Mouse (Mus musculus): ENCODE results near the gene Sbno2. TPM values are rescaled to one million over a fixed set of nuclear protein-coding genes. Genes with fewer than 3 reads are reported as not detected.

The Sbno2 gene
- total RNA-seq, 2 experiments from 2014 or later, result 31.0 to 41.4 TPM

DNA sequence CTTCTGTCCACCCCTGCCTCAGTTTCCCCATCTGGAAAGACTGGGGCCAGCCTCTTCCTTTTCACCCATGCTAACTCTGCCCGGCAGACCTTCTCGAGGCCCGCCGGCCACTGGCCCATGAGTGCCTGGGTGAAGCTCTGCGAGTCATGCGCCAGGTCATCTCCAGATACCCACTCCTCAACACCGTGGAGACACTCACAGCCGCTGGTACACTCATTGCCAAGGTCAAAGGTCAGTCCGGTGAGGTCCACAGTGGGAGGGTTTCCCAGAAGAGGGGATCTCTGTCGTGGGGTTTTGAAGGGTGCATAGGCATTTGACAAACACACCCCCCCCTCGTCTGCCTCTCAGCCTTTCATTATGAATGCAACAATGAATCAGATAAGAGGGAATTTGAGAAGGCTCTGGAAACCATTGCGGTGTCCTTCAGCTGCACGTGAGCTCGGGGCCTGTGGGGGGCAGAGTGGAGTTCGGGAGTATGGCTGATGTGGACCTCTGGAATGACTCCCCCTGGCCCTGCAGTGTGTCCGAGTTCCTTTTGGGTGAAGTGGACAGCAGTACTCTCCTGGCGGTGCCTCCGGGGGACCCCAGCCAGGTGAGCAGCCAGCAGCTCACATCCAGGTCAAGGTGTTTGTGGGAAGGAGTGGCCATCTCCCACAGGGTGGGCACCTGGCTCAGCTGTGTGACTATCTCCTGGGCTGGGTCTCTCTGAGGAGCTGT lies 84.6 kb downstream of the Sbno2 start:
- DNase-seq (ENCODE audit: low spot score in 2 of 2), result no peak

DNA sequence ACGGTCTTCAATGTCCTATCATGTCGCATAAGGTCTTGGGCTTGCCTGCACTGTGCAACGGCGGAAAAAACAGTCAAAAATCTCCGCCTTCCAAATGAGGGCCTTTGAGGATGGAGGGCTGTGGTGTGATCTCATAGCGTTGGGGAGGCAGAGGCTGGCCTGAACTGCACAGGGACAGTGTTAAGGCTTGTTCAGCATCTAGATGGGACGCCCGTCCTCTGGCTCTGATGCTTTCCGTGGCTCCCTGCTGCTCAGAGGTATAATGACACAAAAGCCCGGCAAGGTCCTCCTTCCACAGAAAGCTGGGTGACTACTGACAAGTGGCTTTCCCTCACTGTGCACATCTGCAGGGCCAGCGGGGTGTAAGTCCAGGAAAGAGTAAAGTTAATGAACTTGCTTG lies 85.2 kb downstream of the Sbno2 start:
- DNase-seq (ENCODE audit: low spot score in 2 of 2), result no peak

DNA sequence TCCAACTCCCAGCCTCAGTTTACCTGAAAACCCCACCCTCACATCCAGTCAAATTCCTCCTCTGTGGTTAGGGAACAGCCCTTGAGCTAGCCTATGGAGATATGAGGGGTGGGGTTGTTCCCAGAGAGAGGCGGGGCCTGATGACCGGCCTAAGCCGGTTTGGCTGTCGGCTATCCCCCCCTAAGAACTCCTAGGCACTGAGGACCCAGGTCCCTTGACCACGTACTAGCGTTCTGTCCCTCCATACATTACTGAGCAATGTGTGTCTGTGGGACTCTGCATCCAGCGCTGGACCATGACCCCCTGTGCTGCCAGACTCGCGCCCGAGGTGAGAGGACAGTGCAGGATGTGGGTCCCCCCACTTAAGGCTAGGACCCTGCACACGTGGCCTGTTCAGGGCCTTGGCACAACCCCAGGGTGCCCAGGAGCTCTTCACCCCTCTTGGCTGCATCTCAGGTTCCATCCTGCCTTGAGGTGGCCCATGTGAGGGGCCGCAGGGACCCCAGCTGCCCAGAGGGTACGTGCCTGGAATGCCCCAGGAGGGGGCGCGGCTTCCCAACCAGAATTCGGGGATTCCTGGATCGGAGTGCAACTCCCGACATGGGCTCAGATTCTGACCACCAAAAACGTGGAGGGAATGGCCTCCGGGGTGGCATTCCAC lies 85.8 kb downstream of the Sbno2 start:
- DNase-seq (ENCODE audit: low spot score in 2 of 2), result no peak

DNA sequence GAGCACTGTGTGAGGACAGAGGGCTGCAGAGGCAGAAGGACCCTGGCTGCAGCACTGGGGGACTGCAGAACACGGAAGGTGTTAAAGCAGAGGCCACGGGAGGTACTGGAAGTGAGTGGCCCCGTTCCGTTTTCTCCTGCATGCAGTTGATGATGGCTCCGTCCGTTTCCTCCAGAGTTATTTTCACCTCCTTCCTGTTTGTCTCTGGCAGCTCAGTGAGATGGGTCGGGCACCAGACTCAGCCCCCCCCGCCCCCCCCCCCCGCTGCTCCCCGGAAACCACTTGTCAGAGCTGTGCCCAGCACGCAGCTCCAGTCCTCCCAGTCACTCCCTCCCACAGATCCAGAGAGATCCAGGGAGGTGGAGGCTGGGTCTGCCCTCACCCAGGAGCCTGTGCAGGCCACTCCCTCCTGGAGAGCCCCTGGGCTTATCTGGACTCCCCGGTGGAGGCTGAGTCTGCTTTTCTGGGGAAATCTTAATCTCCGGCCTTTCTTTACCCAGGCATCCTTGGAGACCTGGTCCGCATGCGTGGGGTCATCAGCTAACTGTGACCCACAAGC lies 86.6 kb downstream of the Sbno2 start:
- no peak for DNase-seq (ENCODE audit: low spot score in 2 of 2)

DNA sequence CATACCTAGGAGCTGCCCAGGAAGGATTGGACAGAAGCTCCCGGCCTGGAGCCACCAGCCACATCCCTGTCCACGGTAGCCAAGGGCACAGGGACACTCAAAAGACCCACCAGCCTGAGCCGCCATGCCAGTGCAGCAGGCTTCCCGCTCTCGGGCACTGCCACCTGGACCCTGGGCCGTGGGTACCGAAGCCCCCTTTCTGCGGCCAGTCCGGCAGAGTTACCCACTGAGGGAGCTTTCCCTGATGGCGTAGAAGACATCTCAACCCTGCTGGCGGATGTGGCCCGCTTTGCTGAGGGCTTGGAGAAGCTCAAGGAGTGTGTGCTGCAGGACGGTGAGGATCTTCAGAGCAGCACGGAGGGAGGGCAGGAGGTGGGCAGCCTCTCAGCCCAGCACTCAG lies 87.6 kb downstream of the Sbno2 start:
- DNase-seq (ENCODE audit: low spot score in 2 of 2), result no peak

DNA sequence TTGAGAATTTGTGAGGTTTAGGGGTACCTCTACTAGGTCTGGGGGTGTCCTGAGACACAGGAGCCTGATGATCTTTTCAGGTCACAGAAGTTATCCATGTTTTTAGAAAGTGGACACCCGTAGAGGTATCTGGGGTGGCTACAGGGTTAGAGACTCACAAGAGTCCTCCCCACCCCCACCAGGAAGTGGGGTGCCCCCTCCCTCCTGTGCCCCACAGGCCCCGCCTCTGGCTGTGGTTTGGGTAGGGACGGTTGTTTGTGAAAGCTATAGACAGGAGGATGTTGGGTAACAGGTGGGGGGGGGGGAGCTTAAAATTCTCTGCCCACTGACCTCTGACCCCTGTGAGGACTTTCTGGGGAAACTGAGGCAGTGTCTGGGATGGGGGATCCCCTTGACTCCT lies 88.0 kb downstream of the Sbno2 start:
- no peak for DNase-seq (ENCODE audit: low spot score in 2 of 2)

DNA sequence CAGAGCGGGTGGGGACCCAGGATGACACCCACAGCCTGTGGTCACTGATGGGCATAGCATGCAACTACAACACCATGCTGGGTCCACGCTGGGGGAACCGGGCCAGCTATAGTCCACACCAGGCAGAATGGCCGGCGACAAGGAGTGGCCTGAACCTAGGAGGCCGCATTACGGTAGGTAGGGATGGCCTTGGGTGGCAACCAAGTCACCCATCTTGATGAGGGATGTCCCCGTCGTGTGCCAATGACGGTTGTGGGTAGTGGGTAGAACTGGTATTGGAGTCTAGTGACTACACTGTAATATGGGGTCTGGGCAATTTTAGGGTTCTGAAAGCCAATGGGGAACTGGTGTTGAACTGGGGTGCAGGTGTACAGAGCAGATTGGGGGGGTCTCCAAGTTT lies 88.4 kb downstream of the Sbno2 start:
- DNase-seq (ENCODE audit: low spot score in 2 of 2), result no peak

DNA sequence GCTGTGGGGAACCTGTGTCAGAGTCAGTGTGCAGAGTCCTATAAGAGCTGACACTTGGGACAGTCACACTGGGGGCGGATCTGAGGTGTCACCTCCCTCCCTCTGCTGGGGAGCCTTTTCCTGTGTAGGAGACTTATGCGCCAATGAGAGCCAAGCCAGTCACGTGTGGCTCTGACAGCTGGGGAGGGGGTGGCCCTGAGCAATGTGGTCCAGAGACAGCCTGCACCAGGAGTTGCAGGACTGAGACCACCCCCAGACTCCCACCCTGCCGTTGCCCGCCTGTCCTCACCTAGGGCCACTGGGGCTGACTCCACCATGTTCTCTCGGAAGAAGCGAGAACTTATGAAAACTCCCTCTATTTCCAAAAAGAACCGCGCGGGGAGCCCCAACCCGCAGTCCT lies 88.9 kb downstream of the Sbno2 start, which contains the start of gene Arhgap45:
Gene Arhgap45, plus strand, starts transcription at position 143 of the 400 bp plus-strand sequence.
- DNase-seq (ENCODE audit: low spot score in 2 of 2), result no peak

DNA sequence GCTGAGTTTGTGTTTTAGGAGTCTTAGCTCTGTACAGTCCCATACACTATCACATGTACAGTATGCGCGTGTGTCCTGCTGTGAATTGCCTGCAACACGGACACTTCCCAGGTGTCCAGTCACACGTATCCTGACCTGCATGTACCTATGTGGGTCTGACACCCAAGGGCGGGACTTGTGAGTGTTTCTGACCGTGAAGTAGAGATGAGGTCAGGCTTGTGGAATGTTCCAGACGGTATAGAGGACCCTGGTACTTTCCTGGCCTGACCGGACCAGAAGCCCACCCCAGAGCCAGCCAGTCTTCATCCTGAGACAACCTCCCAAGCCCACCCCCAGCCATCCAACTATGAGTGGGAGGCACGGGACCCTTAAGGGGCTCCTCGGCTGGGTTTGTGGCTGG lies 89.8 kb downstream of the Sbno2 start:
- DNase-seq (ENCODE audit: low spot score in 2 of 2), result no peak

DNA sequence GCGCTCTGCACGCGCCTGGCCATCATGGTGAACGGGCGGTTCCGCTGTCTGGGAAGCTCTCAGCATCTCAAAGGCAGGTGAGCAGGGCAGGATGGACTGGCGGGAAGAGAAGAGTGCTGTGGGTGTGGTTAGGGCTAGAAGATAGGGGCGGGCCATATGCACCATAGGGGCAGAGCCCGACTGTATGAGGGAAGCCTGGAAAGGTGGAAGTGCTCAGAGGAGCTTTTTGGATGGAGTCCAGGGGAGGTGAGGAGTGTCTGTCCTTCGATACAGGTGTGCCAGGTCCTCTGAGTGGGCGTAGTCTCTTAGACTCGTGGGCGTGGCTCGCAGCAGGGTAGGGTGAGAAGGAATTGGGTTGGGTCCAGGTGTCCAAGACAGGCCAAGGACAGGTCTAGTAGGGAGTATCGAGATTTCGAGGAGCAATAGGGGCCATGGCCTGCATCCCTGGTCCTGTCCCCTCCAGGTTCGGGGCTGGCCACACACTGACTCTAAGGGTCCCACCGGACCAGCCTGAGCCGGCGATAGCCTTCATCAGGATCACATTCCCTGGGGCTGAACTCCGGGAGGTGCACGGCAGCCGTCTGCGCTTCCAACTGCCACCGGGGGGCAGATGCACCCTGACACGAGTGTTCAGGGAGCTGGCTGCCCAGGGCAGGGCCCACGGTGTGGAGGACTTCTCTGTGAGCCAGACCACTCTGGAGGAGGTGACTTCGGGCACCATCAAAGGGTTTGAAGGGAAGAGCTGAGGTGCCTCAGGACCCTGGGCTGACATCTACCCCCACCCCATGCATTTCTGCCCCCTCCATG lies 90.7 kb downstream of the Sbno2 start:
- no peak for DNase-seq (ENCODE audit: low spot score in 2 of 2)

DNA sequence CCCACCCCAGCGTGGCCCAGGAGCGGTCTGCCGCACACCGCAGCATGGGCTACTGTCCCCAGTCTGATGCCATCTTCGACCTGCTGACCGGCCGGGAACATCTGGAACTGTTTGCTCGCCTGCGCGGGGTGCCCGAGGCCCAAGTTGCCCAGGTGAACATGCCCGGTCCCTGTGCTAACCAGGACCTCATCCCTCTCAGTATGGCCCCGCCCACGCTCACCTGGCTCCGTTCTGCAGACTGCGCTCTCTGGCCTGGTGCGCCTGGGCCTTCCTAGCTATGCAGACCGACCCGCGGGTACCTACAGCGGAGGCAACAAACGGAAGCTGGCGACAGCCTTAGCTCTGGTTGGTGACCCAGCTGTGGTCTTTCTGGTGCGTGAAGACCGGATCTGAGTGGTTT lies 91.8 kb downstream of the Sbno2 start:
- DNase-seq (ENCODE audit: low spot score in 2 of 2), result no peak

DNA sequence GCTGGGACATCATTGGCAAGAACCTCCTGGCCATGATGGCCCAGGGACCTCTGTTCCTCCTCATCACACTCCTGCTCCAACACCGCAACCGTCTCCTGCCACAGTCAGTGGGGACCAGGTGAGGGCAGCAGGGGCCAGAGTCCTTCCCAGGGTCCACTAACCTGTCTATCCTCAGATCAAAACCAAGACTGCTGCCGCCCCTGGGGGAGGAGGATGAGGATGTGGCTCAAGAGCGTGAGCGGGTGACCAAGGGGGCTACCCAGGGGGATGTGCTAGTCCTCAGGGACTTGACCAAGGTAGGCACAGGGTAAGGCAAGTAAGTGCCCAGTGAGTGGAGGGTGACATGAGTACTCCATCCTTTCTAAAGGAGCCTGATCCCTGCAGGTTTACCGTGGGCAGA lies 93.6 kb downstream of the Sbno2 start:
- DNase-seq (ENCODE audit: low spot score in 2 of 2), result no peak

Other genes with a start within 250 kb of the Sbno2 start
- 1 to 10 TPM in 1 of 2 experiments, not detected in 1; 1.1 TPM for gene Prtn3, start 231.1 kb downstream of the Sbno2 start, total RNA-seq (2021)
- gene Plppr3, start 230.9 kb downstream of the Sbno2 start, total RNA-seq (2021), result 1 to 10 TPM; 1.4 to 2.8 TPM
- not detected for gene Elane, start 219.3 kb downstream of the Sbno2 start, total RNA-seq (2021)
- gene Cfd, start 214.7 kb downstream of the Sbno2 start, total RNA-seq (2021), result 1,000 to 10,000 TPM; 1,757 to 2,495 TPM
- gene Med16, start 196.6 kb downstream of the Sbno2 start, total RNA-seq (2021), result 10 to 100 TPM; 32.7 to 40.7 TPM
- gene Gm26602, start 194.7 kb downstream of the Sbno2 start, total RNA-seq (2021), result not detected
- 1 to 10 TPM; 1.0 to 2.2 TPM for gene Kiss1r, start 188.6 kb downstream of the Sbno2 start, total RNA-seq (2021)
- gene R3hdm4, start 184.4 kb downstream of the Sbno2 start, total RNA-seq (2021), result 100 to 1,000 TPM in 1 of 2 experiments, 10 to 100 TPM in 1; 92.0 to 107 TPM
- gene Arid3a, start 178.5 kb downstream of the Sbno2 start, total RNA-seq (2021), result 1 to 10 TPM; 3.6 to 4.3 TPM
- gene Wdr18, start 145.4 kb downstream of the Sbno2 start, total RNA-seq (2021), result 10 to 100 TPM; 37.2 to 40.1 TPM
- gene Grin3b, start 134.9 kb downstream of the Sbno2 start, total RNA-seq (2021), result under 1 TPM in 1 of 2 experiments, not detected in 1; 0.19 TPM
- gene Tmem259, start 121.2 kb downstream of the Sbno2 start, total RNA-seq (2021), result 100 to 1,000 TPM; 140 to 144 TPM
- gene Cnn2, start 117.0 kb downstream of the Sbno2 start, total RNA-seq (2021), result 10 to 100 TPM; 28.5 to 49.0 TPM
- gene Abca7, start 109.1 kb downstream of the Sbno2 start, total RNA-seq (2021), result 10 to 100 TPM; 20.6 to 22.3 TPM
- gene Arhgap45, start 88.9 kb downstream of the Sbno2 start, total RNA-seq (2021), result 1 to 10 TPM; 5.5 to 7.3 TPM
- 10 to 100 TPM; 86.3 to 94.3 TPM for gene Polr2e, start 65.8 kb downstream of the Sbno2 start, total RNA-seq (2021)
- gene Gpx4, start 58.4 kb downstream of the Sbno2 start, total RNA-seq (2021), result 1,000 to 10,000 TPM; 1,091 to 1,886 TPM
- gene Stk11, start 10.2 kb upstream of the Sbno2 start, total RNA-seq (2021), result 100 to 1,000 TPM; 154 to 158 TPM
- 1,000 to 10,000 TPM in 1 of 2 experiments, 100 to 1,000 TPM in 1; 593 to 1,133 TPM for gene Atp5d, start 33.1 kb upstream of the Sbno2 start, total RNA-seq (2021)
- 100 to 1,000 TPM; 129 to 266 TPM for gene Cbarp, start 35.3 kb upstream of the Sbno2 start, total RNA-seq (2021)
- gene Midn, start 42.7 kb upstream of the Sbno2 start, total RNA-seq (2021), result 10 to 100 TPM; 64.8 to 82.0 TPM
- 10 to 100 TPM; 34.7 to 46.3 TPM for gene Cirbp, start 60.4 kb upstream of the Sbno2 start, total RNA-seq (2021)
- 10 to 100 TPM; 14.7 to 16.6 TPM for gene 1600002K03Rik, start 67.4 kb upstream of the Sbno2 start, total RNA-seq (2021)
- gene Efna2, start 73.9 kb upstream of the Sbno2 start, total RNA-seq (2021), result 1 to 10 TPM; 1.3 to 2.1 TPM
- 10 to 100 TPM; 17.4 to 18.4 TPM for gene Mum1, start 120.9 kb upstream of the Sbno2 start, total RNA-seq (2021)
- 100 to 1,000 TPM; 294 to 370 TPM for gene Ndufs7, start 143.6 kb upstream of the Sbno2 start, total RNA-seq (2021)
- 100 to 1,000 TPM; 146 to 236 TPM for gene Gamt, start 155.4 kb upstream of the Sbno2 start, total RNA-seq (2021)
- gene Dazap1, start 155.9 kb upstream of the Sbno2 start, total RNA-seq (2021), result 100 to 1,000 TPM in 1 of 2 experiments, 10 to 100 TPM in 1; 90.2 to 100 TPM
- gene Rps15, start 186.9 kb upstream of the Sbno2 start, total RNA-seq (2021), result 1,000 to 10,000 TPM; 1,162 to 1,195 TPM
- gene Apc2, start 190.4 kb upstream of the Sbno2 start, total RNA-seq (2021), result 1 to 10 TPM; 1.8 to 2.0 TPM
- gene 2310011J03Rik, start 215.0 kb upstream of the Sbno2 start, total RNA-seq (2021), result 10 to 100 TPM; 25.0 to 28.9 TPM
- 1 to 10 TPM; 1.6 to 3.1 TPM for gene Pcsk4, start 223.9 kb upstream of the Sbno2 start, total RNA-seq (2021)
- gene Reep6, start 224.4 kb upstream of the Sbno2 start, total RNA-seq (2021), result 10 to 100 TPM; 10.2 to 20.8 TPM
- gene Adamtsl5, start 242.8 kb upstream of the Sbno2 start, total RNA-seq (2021), result 10 to 100 TPM in 1 of 2 experiments, 1 to 10 TPM in 1; 5.1 to 11.5 TPM

Data from adrenal gland, adult 18-20 months (tissue).